Mouse (Mus musculus) CH12.LX (cell line): ENCODE measurements at regions not wholly inside any gene's neighbourhood (a gene's known extent, or its start where the extent isn't known, plus 50 kb on each side); places are given as distances from the start of the nearest gene placed in this dataset.

ENCODE experiments used
- CTCF ChIP-seq, 2 experiments: IDR thresholded peaks in 1 of 2; conservative IDR thresholded peaks in 1 of 2; 2 replicates each; pipeline ENCODE4 v1.5.1; 2011 to 2012; ENCODE audit warnings: low read depth in 2 of 2, low read length in 2 of 2, improper control_type of control experiment in 1 of 2, inconsistent platforms in 1 of 2, mild to moderate bottlenecking in 1 of 2, moderate library complexity in 1 of 2
- EP300 ChIP-seq: IDR thresholded peaks from 2 replicates; pipeline ENCODE4 v1.6.1; 2011; ENCODE audit warnings: low read length, improper control_type of control experiment
- ETS1 ChIP-seq: conservative IDR thresholded peaks from 2 replicates; pipeline ENCODE4 v1.6.1; 2012; ENCODE audit warnings: low read depth, mild to moderate bottlenecking, inconsistent platforms, low read length, improper control_type of control experiment, moderate library complexity
- KAT2A ChIP-seq: IDR thresholded peaks from 2 replicates; pipeline ENCODE4 v1.6.1; 2012; ENCODE audit warnings: low read length, improper control_type of control experiment, inconsistent platforms; ENCODE audit not compliant: insufficient replicate concordance
- MAX ChIP-seq: IDR thresholded peaks from 2 replicates; pipeline ENCODE4 v1.6.1; 2011; ENCODE audit warnings: low read length, improper control_type of control experiment
- POLR2A ChIP-seq: IDR thresholded peaks from 2 replicates; pipeline ENCODE4 v1.6.1; 2011; ENCODE audit warnings: low read depth, mild to moderate bottlenecking, improper control_type of control experiment, low read length
- SMC3 ChIP-seq: IDR thresholded peaks from 2 replicates; pipeline ENCODE4 v1.6.1; 2011; ENCODE audit warnings: low read depth, low read length, improper control_type of control experiment
- UBTF ChIP-seq: IDR thresholded peaks from 2 replicates; pipeline ENCODE4 v1.6.1; 2012; ENCODE audit warnings: low read depth, mild to moderate bottlenecking, inconsistent platforms, low read length, improper control_type of control experiment, moderate library complexity
- ZC3H11A ChIP-seq: IDR thresholded peaks from 2 replicates; pipeline ENCODE4 v1.6.1; 2012; ENCODE audit warnings: low read depth, mild to moderate bottlenecking, inconsistent platforms, low read length, improper control_type of control experiment
- ZKSCAN1 ChIP-seq: IDR thresholded peaks from 2 replicates; pipeline ENCODE4 v1.6.1; 2012; ENCODE audit warnings: low read depth, inconsistent platforms, low read length, improper control_type of control experiment, borderline replicate concordance
- ZMIZ1 ChIP-seq: IDR thresholded peaks from 2 replicates; pipeline ENCODE4 v1.6.1; 2012; ENCODE audit warnings: low read depth, mild to moderate bottlenecking, inconsistent platforms, low read length, improper control_type of control experiment

GRCm38 (mm10) chr14:47876585-47876984 lies 228.3 kb downstream of the Ktn1 start:
- TF ChIP-seq CTCF (conservative IDR thresholded peaks at IDR 0.05 in 1 of 2, IDR thresholded peaks at IDR 0.05 in 1 of 2; ENCODE audit: low read depth in 2 of 2, low read length in 2 of 2), result no peak
- TF ChIP-seq MAX, result no peak
- no peak for TF ChIP-seq ZMIZ1
- no peak for TF ChIP-seq ZKSCAN1
- no peak for TF ChIP-seq KAT2A
- TF ChIP-seq SMC3, result no peak
- no peak for TF ChIP-seq POLR2A
- TF ChIP-seq ETS1, result no peak
- TF ChIP-seq UBTF, result no peak
- TF ChIP-seq EP300, result no peak
- no peak for TF ChIP-seq ZC3H11A
